Mouse (Mus musculus) cerebellum, postnatal 25 days (tissue): ENCODE data around the gene Usp32.

Experiments
- DNase-seq, 2 experiments: peaks; one replicate each; pipeline ENCODE4 v3.0.0; 2021; ENCODE audit warnings: mixed read lengths in 2 of 2

Usp32 gene

DNA sequence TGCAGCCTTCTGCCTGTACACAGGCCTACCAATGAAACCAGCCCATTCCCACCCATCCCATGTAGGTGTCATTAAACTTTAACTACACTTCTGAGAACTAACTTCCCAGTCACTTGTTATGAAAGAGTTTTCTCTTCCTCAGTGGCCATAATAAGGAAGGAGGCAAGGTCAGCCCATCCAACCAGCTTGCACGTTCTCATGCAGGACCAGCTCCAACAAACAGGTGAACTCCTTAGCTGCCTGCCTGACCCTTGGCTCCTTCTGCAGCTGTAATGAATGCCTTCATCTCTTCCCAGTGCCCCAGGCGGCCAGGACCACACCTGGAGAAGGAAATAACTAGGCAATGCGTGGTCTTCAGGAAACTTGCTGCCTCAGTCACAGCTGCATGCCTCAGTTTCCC, 194.1 kb downstream of the Usp32 start:
- no peak for DNase-seq

DNA sequence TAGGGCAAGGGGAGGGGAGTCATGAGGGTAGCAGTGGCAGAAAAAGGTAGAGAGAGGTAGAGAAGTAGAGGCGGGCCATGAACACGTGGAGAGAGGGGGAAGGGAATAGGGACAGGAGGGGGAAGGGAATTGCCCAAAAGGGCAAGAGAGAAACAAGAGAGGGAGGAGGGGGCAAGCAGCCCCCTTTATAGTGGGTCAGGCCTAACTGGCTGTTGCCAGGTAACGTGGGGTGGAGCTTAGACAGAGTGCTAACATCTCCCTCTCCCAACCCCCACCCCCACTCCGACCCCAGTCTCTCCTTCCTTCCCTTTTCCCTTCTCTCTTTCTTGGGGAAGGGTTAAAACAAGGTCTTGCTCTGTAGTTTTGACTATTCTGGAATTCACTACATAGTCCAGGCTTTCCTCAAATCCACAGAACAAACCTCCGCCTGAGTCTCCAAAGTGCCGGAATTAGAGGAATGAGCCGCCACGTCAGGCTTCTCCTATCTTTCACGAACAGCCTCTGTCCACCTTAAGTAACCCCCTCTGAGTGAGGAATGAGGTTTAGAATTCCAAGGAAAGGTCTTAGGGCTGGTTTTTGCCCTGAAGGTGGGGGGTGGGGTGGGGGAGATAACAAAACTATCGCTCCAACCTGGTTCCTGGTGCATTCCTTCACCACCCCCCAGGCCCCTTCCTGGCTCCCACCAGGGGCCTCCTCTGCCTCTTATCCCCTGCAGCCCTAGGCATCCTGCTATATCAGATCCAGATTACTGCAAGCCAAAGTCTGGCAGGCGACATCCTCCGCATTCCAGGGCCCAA, 195.1 kb downstream of the Usp32 start:
- no peak for DNase-seq

DNA sequence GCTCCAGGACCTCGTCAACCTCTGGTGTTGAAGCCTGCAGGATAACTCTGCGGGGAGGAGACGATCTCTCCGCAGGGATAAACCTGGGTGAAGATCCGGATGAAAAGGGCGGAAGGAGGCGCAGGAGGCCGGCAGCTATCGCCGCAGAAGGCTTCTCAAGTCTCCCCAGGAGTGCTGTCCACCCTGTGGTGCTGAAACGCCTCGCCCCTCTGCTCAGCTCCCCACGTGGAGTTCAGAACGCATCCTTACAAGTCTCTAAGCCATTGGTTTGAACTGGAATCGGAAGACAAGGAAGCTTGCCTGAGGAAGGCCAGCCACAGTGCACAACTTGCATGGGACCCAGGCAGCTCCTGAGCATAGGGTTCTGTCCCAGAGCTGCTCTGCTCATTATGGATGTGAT, 196.0 kb downstream of the Usp32 start:
- no peak for DNase-seq

DNA sequence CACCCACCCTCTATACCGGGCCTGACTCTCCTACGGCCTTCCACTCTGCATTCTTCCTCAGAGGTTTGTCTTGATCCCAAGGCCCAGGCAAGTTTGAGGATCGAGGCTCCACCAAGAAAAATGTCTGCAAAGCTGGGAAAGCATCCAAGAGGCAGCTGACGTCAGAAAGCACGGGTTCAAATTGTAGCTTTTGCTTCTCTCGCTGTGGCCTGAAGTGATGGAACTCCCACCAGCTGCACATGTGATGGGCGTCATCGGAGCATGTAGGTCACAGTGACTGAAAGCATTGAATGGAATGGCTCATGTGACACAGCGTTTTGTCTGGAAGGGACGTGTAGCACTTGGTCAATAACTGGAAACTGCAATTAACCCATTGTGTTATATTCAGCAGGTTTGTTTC, 199.8 kb downstream of the Usp32 start:
- DNase-seq, result no peak

DNA sequence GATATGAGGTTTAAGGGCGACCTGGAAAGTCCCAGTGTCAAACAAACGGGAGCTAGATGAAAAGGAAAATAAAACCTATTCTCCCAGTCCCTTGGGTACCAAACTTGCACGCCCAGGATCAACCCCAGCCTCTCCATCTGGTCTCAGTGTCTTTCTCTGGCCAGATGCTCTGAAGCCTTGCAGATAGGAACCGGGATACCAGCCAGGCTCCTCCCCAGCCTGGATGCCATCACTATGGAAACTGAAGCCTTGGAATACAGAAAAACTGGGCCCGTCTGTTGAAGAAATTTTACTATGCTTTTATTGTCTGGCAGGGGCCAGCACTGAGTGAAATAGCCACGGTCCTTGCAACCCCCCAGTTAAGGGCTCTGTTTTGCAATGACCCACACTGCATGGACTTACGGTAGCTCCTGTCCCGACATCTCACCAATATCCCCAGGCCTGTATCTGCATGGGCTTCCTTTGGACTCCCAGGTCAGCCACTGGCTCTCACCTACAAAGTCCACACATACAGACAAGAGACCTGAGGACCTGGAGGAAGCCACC, 200.4 kb downstream of the Usp32 start:
- no peak for DNase-seq
